Mouse (Mus musculus): ENCODE data around the gene 9530053A07Rik. TPM values are rescaled to one million over a fixed set of nuclear protein-coding genes. Genes with fewer than 3 reads are reported as not detected.

The 9530053A07Rik gene
- total and polyA plus RNA-seq, 2 experiments from 2014 or later = 0.01 TPM; not detected in 1

GRCm38 (mm10) chr7:28182320-28182719 lies 53.1 kb downstream of the 9530053A07Rik start:
- no peak overlapping the region for H3K27ac ChIP-seq (ENCODE audit: low read depth)
- H3K36me3 ChIP-seq (replicated peaks; ENCODE audit: control insufficient read depth, insufficient read depth, low read length) = peaks cover 70% of the 10 kb centered on the region
- DNase-seq (ENCODE audit: low spot score) (no peak), ATAC-seq (ENCODE audit: insufficient read depth, low read depth) (no peak)
- H3K4me2 ChIP-seq (ENCODE audit: low read depth, low read length) = no peak overlapping the region
- H3K9me3 ChIP-seq (replicated peaks; ENCODE audit: control insufficient read depth, low read length) = no peaks in the 10 kb centered on the region
- no peaks in the 10 kb centered on the region for H3K27me3 ChIP-seq (ENCODE audit: control insufficient read depth, insufficient read depth, low read length)
- H3K4me3 ChIP-seq (ENCODE audit: low read depth, low read length) = no peak overlapping the region
- no peak overlapping the region for H3K9ac ChIP-seq (replicated peaks; ENCODE audit: low read depth, low read length)
- WGBS = 95% methylated on average over 22 of the region's 22 CpGs
- TF ChIP-seq EP300 (IDR thresholded peaks at IDR 0.05; ENCODE audit: low read depth) (no peak), CTCF (IDR thresholded peaks at IDR 0.05; ENCODE audit: low read depth) (no peak)
- H3K4me1 ChIP-seq (ENCODE audit: control insufficient read depth, insufficient read depth) = peaks cover 9% of the 10 kb centered on the region; the same call in 1 of the 2 replicates

GRCm38 (mm10) chr7:28185884-28186283 lies 56.6 kb downstream of the 9530053A07Rik start:
- Histone ChIP-seq H3K4me1 (ENCODE audit: control insufficient read depth, insufficient read depth) (peaks cover 3% of the 10 kb centered on the region; the same call in 1 of the 2 replicates), H3K4me2 (ENCODE audit: low read depth, low read length) (no peak overlapping the region), H3K36me3 (replicated peaks; ENCODE audit: control insufficient read depth, insufficient read depth, low read length) (peaks cover 82% of the 10 kb centered on the region), H3K27ac (ENCODE audit: low read depth) (no peak overlapping the region), H3K27me3 (ENCODE audit: control insufficient read depth, insufficient read depth, low read length) (no peaks in the 10 kb centered on the region), H3K9me3 (replicated peaks; ENCODE audit: control insufficient read depth, low read length) (no peaks in the 10 kb centered on the region), H3K9ac (replicated peaks; ENCODE audit: low read depth, low read length) (no peak overlapping the region), H3K4me3 (ENCODE audit: low read depth, low read length) (no peak overlapping the region)
- DNase-seq (ENCODE audit: low spot score) = no peak
- no peak for ATAC-seq (ENCODE audit: insufficient read depth, low read depth)
- TF ChIP-seq CTCF (IDR thresholded peaks at IDR 0.05; ENCODE audit: low read depth) = no peak
- no peak for TF ChIP-seq EP300 (IDR thresholded peaks at IDR 0.05; ENCODE audit: low read depth)
- 86% methylated on average over 14 of the region's 14 CpGs for WGBS

- H3K4me3 ChIP-seq (ENCODE audit: low read depth, low read length) = no peak overlapping the region
- TF ChIP-seq EP300 (IDR thresholded peaks at IDR 0.05; ENCODE audit: low read depth) = no peak
- no peak for DNase-seq (ENCODE audit: low spot score)
Measured at GRCm38 (mm10) chr7:28186631-28187030, 57.4 kb downstream of the 9530053A07Rik start.

GRCm38 (mm10) chr7:28191489-28191888 lies 62.2 kb downstream of the 9530053A07Rik start:
- Histone ChIP-seq H3K27ac (ENCODE audit: low read depth) (no peak overlapping the region), H3K36me3 (replicated peaks; ENCODE audit: control insufficient read depth, insufficient read depth, low read length) (peaks cover 32% of the 10 kb centered on the region), H3K4me1 (ENCODE audit: control insufficient read depth, insufficient read depth) (no peaks in the 10 kb centered on the region), H3K4me3 (ENCODE audit: low read depth, low read length) (no peak overlapping the region), H3K4me2 (ENCODE audit: low read depth, low read length) (no peak overlapping the region), H3K9ac (replicated peaks; ENCODE audit: low read depth, low read length) (no peak overlapping the region), H3K9me3 (replicated peaks; ENCODE audit: control insufficient read depth, low read length) (no peaks in the 10 kb centered on the region), H3K27me3 (ENCODE audit: control insufficient read depth, insufficient read depth, low read length) (no peaks in the 10 kb centered on the region)
- no peak for TF ChIP-seq EP300 (IDR thresholded peaks at IDR 0.05; ENCODE audit: low read depth)
- TF ChIP-seq CTCF (IDR thresholded peaks at IDR 0.05; ENCODE audit: low read depth) = no peak
- 92% methylated on average over 3 of the region's 3 CpGs for WGBS
- ATAC-seq (ENCODE audit: insufficient read depth, low read depth) = no peak
- DNase-seq (ENCODE audit: low spot score) = no peak

More at GRCm38 (mm10) chr7:28186631-28187030, 57.4 kb downstream of the 9530053A07Rik start:
- Histone ChIP-seq H3K27me3 (ENCODE audit: control insufficient read depth, insufficient read depth, low read length) (no peaks in the 10 kb centered on the region), H3K9me3 (replicated peaks; ENCODE audit: control insufficient read depth, low read length) (no peaks in the 10 kb centered on the region), H3K4me1 (ENCODE audit: control insufficient read depth, insufficient read depth) (no peaks in the 10 kb centered on the region), H3K9ac (replicated peaks; ENCODE audit: low read depth, low read length) (no peak overlapping the region), H3K36me3 (replicated peaks; ENCODE audit: control insufficient read depth, insufficient read depth, low read length) (peaks cover 81% of the 10 kb centered on the region), H3K27ac (ENCODE audit: low read depth) (no peak overlapping the region), H3K4me2 (ENCODE audit: low read depth, low read length) (no peak overlapping the region)
- 90% methylated on average over 8 of the region's 8 CpGs for WGBS
- peak; percentile 44 for ATAC-seq (ENCODE audit: insufficient read depth, low read depth)

GRCm38 (mm10) chr7:28191903-28192302 lies 62.6 kb downstream of the 9530053A07Rik start:
- 82% methylated on average over 1 of the region's 1 CpGs for WGBS
- no peak for ATAC-seq (ENCODE audit: insufficient read depth, low read depth)
- peaks cover 28% of the 10 kb centered on the region for H3K36me3 ChIP-seq (replicated peaks; ENCODE audit: control insufficient read depth, insufficient read depth, low read length)

GRCm38 (mm10) chr7:28195414-28196098 lies 66.3 kb downstream of the 9530053A07Rik start:
- no peak overlapping the region for H3K4me3 ChIP-seq (ENCODE audit: low read depth, low read length)
- no peaks in the 10 kb centered on the region for H3K4me1 ChIP-seq (ENCODE audit: control insufficient read depth, insufficient read depth)
- no peak overlapping the region for H3K9ac ChIP-seq (replicated peaks; ENCODE audit: low read depth, low read length)
- peaks cover 3% of the 10 kb centered on the region; the same call in 1 of the 2 replicates for H3K36me3 ChIP-seq (replicated peaks; ENCODE audit: control insufficient read depth, insufficient read depth, low read length)
- no peak overlapping the region for H3K4me2 ChIP-seq (ENCODE audit: low read depth, low read length)
- H3K27ac ChIP-seq (ENCODE audit: low read depth) = no peak overlapping the region
- H3K27me3 ChIP-seq (ENCODE audit: control insufficient read depth, insufficient read depth, low read length) = no peaks in the 10 kb centered on the region
- ATAC-seq (ENCODE audit: insufficient read depth, low read depth) (no peak), DNase-seq (ENCODE audit: low spot score) (no peak)
- H3K9me3 ChIP-seq (replicated peaks; ENCODE audit: control insufficient read depth, low read length) = no peaks in the 10 kb centered on the region
- 77% methylated on average over 5 of the region's 5 CpGs for WGBS
- TF ChIP-seq EP300 (IDR thresholded peaks at IDR 0.05; ENCODE audit: low read depth) (no peak), CTCF (IDR thresholded peaks at IDR 0.05; ENCODE audit: low read depth) (no peak)

More at GRCm38 (mm10) chr7:28191903-28192302, 62.6 kb downstream of the 9530053A07Rik start:
- Histone ChIP-seq H3K27me3 (ENCODE audit: control insufficient read depth, insufficient read depth, low read length) (no peaks in the 10 kb centered on the region), H3K4me2 (ENCODE audit: low read depth, low read length) (no peak overlapping the region), H3K9me3 (replicated peaks; ENCODE audit: control insufficient read depth, low read length) (no peaks in the 10 kb centered on the region), H3K4me3 (ENCODE audit: low read depth, low read length) (no peak overlapping the region), H3K27ac (ENCODE audit: low read depth) (no peak overlapping the region), H3K4me1 (ENCODE audit: control insufficient read depth, insufficient read depth) (no peaks in the 10 kb centered on the region), H3K9ac (replicated peaks; ENCODE audit: low read depth, low read length) (no peak overlapping the region)
- TF ChIP-seq EP300 (IDR thresholded peaks at IDR 0.05; ENCODE audit: low read depth) (no peak), CTCF (IDR thresholded peaks at IDR 0.05; ENCODE audit: low read depth) (no peak)
- no peak for DNase-seq (ENCODE audit: low spot score)
